Mouse (Mus musculus): ENCODE measurements around the gene Aacs. TPM values are rescaled to one million over a fixed set of nuclear protein-coding genes. Genes with fewer than 3 reads are reported as not detected.

Gene Aacs
- total and polyA plus RNA-seq, 2 experiments from 2014 or later, result 77.3 to 124 TPM

DNA sequence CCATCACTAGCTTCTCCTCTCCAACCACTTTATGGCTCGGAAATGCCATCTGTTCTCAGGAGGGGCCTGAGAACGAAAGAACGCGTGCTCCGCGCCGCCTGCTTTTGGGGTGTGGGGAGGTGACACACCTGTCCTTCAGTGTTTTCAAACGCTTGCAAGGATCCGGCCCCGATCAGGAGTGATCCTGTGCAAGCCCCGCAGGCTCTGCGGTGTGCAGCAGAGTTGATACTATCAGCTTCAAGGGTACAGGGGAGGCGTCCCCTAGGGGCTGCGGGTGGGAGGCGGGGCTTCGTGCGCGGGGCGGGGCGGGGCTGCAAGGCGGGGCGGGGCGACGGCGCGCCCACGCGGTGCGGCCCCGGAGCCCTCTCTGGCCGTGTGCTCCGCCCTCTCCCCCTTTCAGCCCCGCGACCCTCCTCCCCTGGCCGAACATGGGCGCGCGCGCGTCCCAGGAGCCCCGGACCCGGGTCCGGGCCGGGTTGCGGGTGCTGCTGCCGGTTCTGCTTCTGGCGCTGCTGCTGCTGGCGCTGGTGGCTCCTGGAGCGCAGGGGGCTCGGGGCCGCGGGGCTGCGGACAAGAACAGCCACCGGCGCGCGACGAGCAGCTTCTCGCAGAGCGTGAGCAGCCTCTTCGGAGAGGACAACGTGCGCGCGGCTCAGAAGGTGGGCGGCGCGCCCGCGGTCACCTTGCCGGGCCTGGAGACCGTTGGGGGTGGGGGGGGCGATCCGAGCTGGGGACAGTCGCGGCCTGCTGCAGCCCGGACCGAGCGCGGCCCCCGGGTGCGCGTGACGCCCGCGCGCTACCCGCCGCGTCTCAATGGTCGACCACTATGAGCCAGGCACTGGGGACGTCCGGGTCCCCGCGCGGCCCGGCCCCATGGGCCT is 34.1 kb upstream of the Aacs start, which contains the start of gene Bri3bp:
Bri3bp (plus strand) TSS at position 335 of the 881 bp plus-strand sequence.
- under 1% methylated on average over 82 of the region's 97 CpGs for WGBS
- H3K4me2 ChIP-seq (ENCODE audit: low read depth, low read length), result peak within 1 kb of the TSS; percentile 67
- peak within 1 kb of the TSS; percentile 88 for H3K9ac ChIP-seq (replicated peaks; ENCODE audit: low read length)
- H3K9me3 ChIP-seq (ENCODE audit: low read length), result no peaks in the 10 kb centered on the region
- ATAC-seq (peak; percentile 88), DNase-seq (ENCODE audit: low spot score) (peak; percentile 80)
- peaks cover 9% of the 10 kb centered on the region; the same call in 1 of the 2 replicates for H3K4me1 ChIP-seq (ENCODE audit: insufficient read depth, low read length)
- peak within 1 kb of the TSS; percentile 81 for H3K4me3 ChIP-seq (ENCODE audit: low read length)
- peak within 1 kb of the TSS; percentile 87 for H3K27ac ChIP-seq
- no peaks in the 10 kb centered on the region for H3K27me3 ChIP-seq (ENCODE audit: insufficient read depth, low read length)
- no peaks in the 10 kb centered on the region for H3K36me3 ChIP-seq (ENCODE audit: insufficient read depth, low read length)
- 0 out of 2 replicates have a peak, but pooled peaks have one; percentile 15 for TF ChIP-seq CTCF (IDR thresholded peaks at IDR 0.05; ENCODE audit: low read depth)

DNA sequence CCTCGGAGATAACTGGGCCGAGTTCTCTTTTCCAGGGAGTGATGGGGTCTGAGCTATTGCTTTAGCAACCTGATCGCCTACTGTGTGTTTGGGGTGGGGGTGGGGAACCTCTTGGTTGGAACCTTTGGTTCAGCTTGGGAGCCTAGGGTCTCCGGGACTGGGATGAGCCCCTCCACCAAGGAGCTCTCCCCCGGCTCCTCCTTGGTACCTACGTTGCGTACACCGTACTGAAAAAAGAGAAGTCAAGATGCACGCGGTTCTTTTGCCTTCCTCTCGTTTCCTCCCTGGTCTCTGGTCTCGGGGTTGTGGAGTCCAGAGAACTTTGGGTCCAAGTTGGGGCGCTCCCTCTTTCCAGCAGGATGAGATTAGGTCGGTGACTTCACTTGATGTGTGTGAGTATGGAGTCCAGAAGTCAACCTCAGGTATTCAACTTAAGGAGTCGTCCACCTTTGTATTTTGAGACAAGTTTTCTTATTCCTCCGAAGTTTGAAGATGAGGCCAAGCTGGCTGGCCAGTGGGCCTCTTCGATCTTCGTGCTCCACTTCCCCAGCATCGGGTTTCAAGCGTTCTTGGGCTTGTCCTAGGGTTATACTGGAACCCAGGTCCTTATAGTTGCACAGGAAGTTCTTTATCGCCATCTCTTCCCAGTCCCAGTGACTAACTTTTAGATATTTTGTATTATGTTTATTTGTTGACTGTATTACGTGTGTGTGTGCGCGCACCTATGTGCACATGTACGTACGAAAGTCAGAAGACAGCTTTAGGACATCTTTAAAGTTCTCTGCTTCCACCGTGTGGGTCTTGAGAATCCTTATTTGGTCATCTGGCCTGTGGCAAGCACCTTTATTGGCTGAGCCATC is 33.2 kb upstream of the Aacs start:
- no peaks in the 10 kb centered on the region for H3K27me3 ChIP-seq (ENCODE audit: insufficient read depth, low read length)
- peaks cover 9% of the 10 kb centered on the region; the same call in 1 of the 2 replicates for H3K4me1 ChIP-seq (ENCODE audit: insufficient read depth, low read length)
- peak overlapping the region; percentile 88 for H3K9ac ChIP-seq (replicated peaks; ENCODE audit: low read length)
- DNase-seq (ENCODE audit: low spot score) (no peak), ATAC-seq (peak; percentile 44)
- H3K9me3 ChIP-seq (ENCODE audit: low read length), result no peaks in the 10 kb centered on the region
- H3K4me2 ChIP-seq (ENCODE audit: low read depth, low read length), result peak overlapping the region; percentile 67
- no peaks in the 10 kb centered on the region for H3K36me3 ChIP-seq (ENCODE audit: insufficient read depth, low read length)
- H3K27ac ChIP-seq, result peak overlapping the region; percentile 87; the same call in 1 of the 2 replicates
- WGBS, result 22% methylated on average over 27 of the region's 27 CpGs
- H3K4me3 ChIP-seq (ENCODE audit: low read length), result peak overlapping the region; percentile 81
- no peak for TF ChIP-seq CTCF (IDR thresholded peaks at IDR 0.05; ENCODE audit: low read depth)

DNA sequence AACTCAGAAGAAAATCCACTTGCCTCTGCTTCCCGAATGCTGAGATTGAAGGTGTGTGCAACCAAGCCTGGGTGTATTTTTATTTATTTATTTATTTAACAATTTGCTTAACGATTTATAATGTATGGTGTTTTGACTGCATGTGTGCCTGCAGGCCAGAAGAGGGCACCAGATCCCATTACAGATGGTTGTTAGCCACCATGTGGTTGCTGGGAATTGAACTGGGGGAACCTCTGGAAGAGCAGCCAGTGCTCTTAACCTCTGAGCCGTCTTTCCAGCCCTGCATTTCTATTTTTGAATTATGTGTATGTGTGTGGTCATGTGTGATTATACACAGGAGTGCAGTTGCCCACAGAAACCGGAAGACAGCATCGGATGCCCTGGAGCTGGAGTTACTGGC is 32.3 kb upstream of the Aacs start:
- Histone ChIP-seq H3K27me3 (ENCODE audit: insufficient read depth, low read length) (no peaks in the 10 kb centered on the region), H3K4me1 (ENCODE audit: insufficient read depth, low read length) (peaks cover 9% of the 10 kb centered on the region; the same call in 1 of the 2 replicates), H3K27ac (no peak overlapping the region), H3K4me3 (ENCODE audit: low read length) (no peak overlapping the region), H3K36me3 (ENCODE audit: insufficient read depth, low read length) (no peaks in the 10 kb centered on the region), H3K4me2 (ENCODE audit: low read depth, low read length) (no peak overlapping the region), H3K9me3 (ENCODE audit: low read length) (no peaks in the 10 kb centered on the region), H3K9ac (replicated peaks; ENCODE audit: low read length) (no peak overlapping the region)
- DNase-seq (ENCODE audit: low spot score) (no peak), ATAC-seq (no peak)
- WGBS, result 85% methylated on average over 5 of the region's 5 CpGs
- TF ChIP-seq CTCF (IDR thresholded peaks at IDR 0.05; ENCODE audit: low read depth), result peak; percentile 52

- Histone ChIP-seq H3K9ac (replicated peaks; ENCODE audit: low read length) (no peak overlapping the region), H3K4me2 (ENCODE audit: low read depth, low read length) (no peak overlapping the region), H3K9me3 (ENCODE audit: low read length) (no peaks in the 10 kb centered on the region), H3K27me3 (ENCODE audit: insufficient read depth, low read length) (no peaks in the 10 kb centered on the region), H3K4me3 (ENCODE audit: low read length) (no peak overlapping the region), H3K36me3 (ENCODE audit: insufficient read depth, low read length) (no peaks in the 10 kb centered on the region), H3K27ac (no peak overlapping the region), H3K4me1 (ENCODE audit: insufficient read depth, low read length) (peaks cover 9% of the 10 kb centered on the region; the same call in 1 of the 2 replicates)
- no peak for ATAC-seq
- TF ChIP-seq CTCF (IDR thresholded peaks at IDR 0.05; ENCODE audit: low read depth), result no peak
- 85% methylated on average over 3 of the region's 3 CpGs for WGBS
- DNase-seq (ENCODE audit: low spot score), result no peak
These were observed 31.7 kb upstream of the Aacs start for GRCm38 (mm10) chr5:125443915-125444314.

- Histone ChIP-seq H3K9me3 (ENCODE audit: low read length) (no peaks in the 10 kb centered on the region), H3K27me3 (ENCODE audit: insufficient read depth, low read length) (no peaks in the 10 kb centered on the region), H3K9ac (replicated peaks; ENCODE audit: low read length) (no peak overlapping the region), H3K4me3 (ENCODE audit: low read length) (no peak overlapping the region), H3K4me1 (ENCODE audit: insufficient read depth, low read length) (peaks cover 9% of the 10 kb centered on the region; the same call in 1 of the 2 replicates), H3K4me2 (ENCODE audit: low read depth, low read length) (no peak overlapping the region), H3K36me3 (ENCODE audit: insufficient read depth, low read length) (no peaks in the 10 kb centered on the region), H3K27ac (no peak overlapping the region)
- 85% methylated on average over 4 of the region's 4 CpGs for WGBS
- no peak for ATAC-seq
- no peak for TF ChIP-seq CTCF (IDR thresholded peaks at IDR 0.05; ENCODE audit: low read depth)
- DNase-seq (ENCODE audit: low spot score), result no peak
These were observed 31.1 kb upstream of the Aacs start for GRCm38 (mm10) chr5:125444554-125444953.

DNA sequence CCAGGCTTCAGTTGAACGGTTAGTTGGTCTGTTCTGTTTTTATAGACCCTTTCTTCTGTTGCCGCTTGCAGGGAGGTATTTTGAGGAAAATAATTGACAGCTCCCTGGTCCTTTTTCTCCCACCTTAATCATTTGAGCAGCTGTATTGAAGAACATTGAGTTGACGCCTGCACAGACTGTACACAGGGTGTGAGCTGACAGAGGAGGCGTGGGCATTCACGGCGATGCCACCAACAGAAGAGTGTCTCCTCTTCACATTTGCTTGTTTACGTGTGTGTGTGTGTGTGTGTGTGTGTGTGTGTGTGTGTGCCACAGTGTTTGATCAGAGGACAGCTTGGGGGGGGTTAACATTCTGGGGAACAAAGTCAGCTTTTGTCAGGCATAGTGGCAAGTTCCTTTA is 29.3 kb upstream of the Aacs start:
- no peak overlapping the region for H3K4me3 ChIP-seq (ENCODE audit: low read length)
- WGBS, result 66% methylated on average over 7 of the region's 7 CpGs
- DNase-seq (ENCODE audit: low spot score) (no peak), ATAC-seq (no peak)
- peaks cover 9% of the 10 kb centered on the region; the same call in 1 of the 2 replicates for H3K4me1 ChIP-seq (ENCODE audit: insufficient read depth, low read length)
- no peaks in the 10 kb centered on the region for H3K27me3 ChIP-seq (ENCODE audit: insufficient read depth, low read length)
- no peak overlapping the region for H3K9ac ChIP-seq (replicated peaks; ENCODE audit: low read length)
- TF ChIP-seq CTCF (IDR thresholded peaks at IDR 0.05; ENCODE audit: low read depth), result no peak
- H3K4me2 ChIP-seq (ENCODE audit: low read depth, low read length), result no peak overlapping the region
- no peaks in the 10 kb centered on the region for H3K36me3 ChIP-seq (ENCODE audit: insufficient read depth, low read length)
- no peaks in the 10 kb centered on the region for H3K9me3 ChIP-seq (ENCODE audit: low read length)
- no peak overlapping the region for H3K27ac ChIP-seq

All from hindbrain, postnatal 0 days (tissue).